Mouse (Mus musculus): ENCODE data around the gene Dync1i1. TPM values are rescaled to one million over a fixed set of nuclear protein-coding genes. Genes with fewer than 3 reads are reported as not detected.

Gene Dync1i1
- polyA plus RNA-seq, 1 experiment from 2014 or later, result 49.9 TPM

- Histone ChIP-seq H3K4me1 (ENCODE audit: control insufficient read depth, insufficient read depth, low read depth, low read length) (no peaks in the 10 kb centered on the region), H3K4me2 (ENCODE audit: low read length) (no peak overlapping the region), H3K27me3 (replicated peaks; ENCODE audit: control insufficient read depth, insufficient read depth, low read length) (no peaks in the 10 kb centered on the region), H3K9me3 (ENCODE audit: control insufficient read depth, low read length) (no peaks in the 10 kb centered on the region), H3K27ac (ENCODE audit: low read depth, low read length) (no peak overlapping the region), H3K9ac (ENCODE audit: low read depth, low read length) (no peak overlapping the region), H3K4me3 (ENCODE audit: low read length) (no peak overlapping the region), H3K36me3 (ENCODE audit: control insufficient read depth, insufficient read depth, low read length) (no peaks in the 10 kb centered on the region)
- 80% methylated on average over 2 of the region's 2 CpGs for WGBS
- no peak for ATAC-seq
Observed at GRCm38 (mm10) chr6:5915028-5915427, 189.6 kb downstream of the Dync1i1 start.

- H3K27me3 ChIP-seq (replicated peaks; ENCODE audit: control insufficient read depth, insufficient read depth, low read length), result no peaks in the 10 kb centered on the region
- no peaks in the 10 kb centered on the region for H3K36me3 ChIP-seq (ENCODE audit: control insufficient read depth, insufficient read depth, low read length)
- H3K4me1 ChIP-seq (ENCODE audit: control insufficient read depth, insufficient read depth, low read depth, low read length), result no peaks in the 10 kb centered on the region
- no peak overlapping the region for H3K4me3 ChIP-seq (ENCODE audit: low read length)
- no peak for ATAC-seq
- H3K27ac ChIP-seq (ENCODE audit: low read depth, low read length), result no peak overlapping the region
- H3K9ac ChIP-seq (ENCODE audit: low read depth, low read length), result no peak overlapping the region
- 84% methylated on average over 4 of the region's 4 CpGs for WGBS
- no peaks in the 10 kb centered on the region for H3K9me3 ChIP-seq (ENCODE audit: control insufficient read depth, low read length)
- H3K4me2 ChIP-seq (ENCODE audit: low read length), result no peak overlapping the region
Observed at GRCm38 (mm10) chr6:5920670-5921069, 195.2 kb downstream of the Dync1i1 start.

- no peak overlapping the region for H3K9ac ChIP-seq (ENCODE audit: low read depth, low read length)
- H3K4me3 ChIP-seq (ENCODE audit: low read length), result no peak overlapping the region
- no peaks in the 10 kb centered on the region for H3K36me3 ChIP-seq (ENCODE audit: control insufficient read depth, insufficient read depth, low read length)
- H3K4me2 ChIP-seq (ENCODE audit: low read length), result no peak overlapping the region
- ATAC-seq, result no peak
- no peaks in the 10 kb centered on the region for H3K9me3 ChIP-seq (ENCODE audit: control insufficient read depth, low read length)
- no peak overlapping the region for H3K27ac ChIP-seq (ENCODE audit: low read depth, low read length)
- no peaks in the 10 kb centered on the region for H3K4me1 ChIP-seq (ENCODE audit: control insufficient read depth, insufficient read depth, low read depth, low read length)
- no peaks in the 10 kb centered on the region for H3K27me3 ChIP-seq (replicated peaks; ENCODE audit: control insufficient read depth, insufficient read depth, low read length)
- 46% methylated on average over 1 of the region's 1 CpGs for WGBS
Observed at GRCm38 (mm10) chr6:5922676-5923075, 197.2 kb downstream of the Dync1i1 start.

GRCm38 (mm10) chr6:5923148-5923547 is 197.7 kb downstream of the Dync1i1 start:
- Histone ChIP-seq H3K27me3 (replicated peaks; ENCODE audit: control insufficient read depth, insufficient read depth, low read length) (no peaks in the 10 kb centered on the region), H3K36me3 (ENCODE audit: control insufficient read depth, insufficient read depth, low read length) (no peaks in the 10 kb centered on the region), H3K4me1 (ENCODE audit: control insufficient read depth, insufficient read depth, low read depth, low read length) (no peaks in the 10 kb centered on the region), H3K27ac (ENCODE audit: low read depth, low read length) (no peak overlapping the region), H3K9ac (ENCODE audit: low read depth, low read length) (no peak overlapping the region), H3K9me3 (ENCODE audit: control insufficient read depth, low read length) (no peaks in the 10 kb centered on the region), H3K4me2 (ENCODE audit: low read length) (no peak overlapping the region), H3K4me3 (ENCODE audit: low read length) (no peak overlapping the region)
- ATAC-seq, result no peak
- 87% methylated on average over 7 of the region's 7 CpGs for WGBS

- H3K4me3 ChIP-seq (ENCODE audit: low read length), result no peak overlapping the region
- H3K27me3 ChIP-seq (replicated peaks; ENCODE audit: control insufficient read depth, insufficient read depth, low read length), result no peaks in the 10 kb centered on the region
- no peak overlapping the region for H3K27ac ChIP-seq (ENCODE audit: low read depth, low read length)
- H3K9ac ChIP-seq (ENCODE audit: low read depth, low read length), result no peak overlapping the region
- ATAC-seq, result 0 out of 2 replicates have a peak, but pooled peaks have one; percentile 42
- no peaks in the 10 kb centered on the region for H3K9me3 ChIP-seq (ENCODE audit: control insufficient read depth, low read length)
- WGBS, result 68% methylated on average over 8 of the region's 8 CpGs
- H3K36me3 ChIP-seq (ENCODE audit: control insufficient read depth, insufficient read depth, low read length), result no peaks in the 10 kb centered on the region
- no peaks in the 10 kb centered on the region for H3K4me1 ChIP-seq (ENCODE audit: control insufficient read depth, insufficient read depth, low read depth, low read length)
- H3K4me2 ChIP-seq (ENCODE audit: low read length), result no peak overlapping the region
Observed at GRCm38 (mm10) chr6:5930140-5930539, 204.7 kb downstream of the Dync1i1 start.

- Histone ChIP-seq H3K4me1 (ENCODE audit: control insufficient read depth, insufficient read depth, low read depth, low read length) (no peaks in the 10 kb centered on the region), H3K9me3 (ENCODE audit: control insufficient read depth, low read length) (no peaks in the 10 kb centered on the region), H3K27me3 (replicated peaks; ENCODE audit: control insufficient read depth, insufficient read depth, low read length) (no peaks in the 10 kb centered on the region), H3K4me3 (ENCODE audit: low read length) (no peak overlapping the region), H3K36me3 (ENCODE audit: control insufficient read depth, insufficient read depth, low read length) (no peaks in the 10 kb centered on the region), H3K27ac (ENCODE audit: low read depth, low read length) (no peak overlapping the region), H3K9ac (ENCODE audit: low read depth, low read length) (no peak overlapping the region), H3K4me2 (ENCODE audit: low read length) (no peak overlapping the region)
- WGBS, result 81% methylated on average over 8 of the region's 8 CpGs
- no peak for ATAC-seq
Observed at GRCm38 (mm10) chr6:5935587-5936353, 210.3 kb downstream of the Dync1i1 start.

- H3K4me3 ChIP-seq (ENCODE audit: low read length), result no peak overlapping the region
- H3K4me2 ChIP-seq (ENCODE audit: low read length), result no peak overlapping the region
- H3K9ac ChIP-seq (ENCODE audit: low read depth, low read length), result no peak overlapping the region
- no peaks in the 10 kb centered on the region for H3K36me3 ChIP-seq (ENCODE audit: control insufficient read depth, insufficient read depth, low read length)
- no peaks in the 10 kb centered on the region for H3K27me3 ChIP-seq (replicated peaks; ENCODE audit: control insufficient read depth, insufficient read depth, low read length)
- WGBS, result 59% methylated on average over 9 of the region's 9 CpGs
- no peak for ATAC-seq
- no peaks in the 10 kb centered on the region for H3K4me1 ChIP-seq (ENCODE audit: control insufficient read depth, insufficient read depth, low read depth, low read length)
- no peaks in the 10 kb centered on the region for H3K9me3 ChIP-seq (ENCODE audit: control insufficient read depth, low read length)
- no peak overlapping the region for H3K27ac ChIP-seq (ENCODE audit: low read depth, low read length)
Observed at GRCm38 (mm10) chr6:5949812-5950392, 224.5 kb downstream of the Dync1i1 start.

GRCm38 (mm10) chr6:5956316-5956913 is 231.0 kb downstream of the Dync1i1 start:
- no peaks in the 10 kb centered on the region for H3K27me3 ChIP-seq (replicated peaks; ENCODE audit: control insufficient read depth, insufficient read depth, low read length)
- H3K4me2 ChIP-seq (ENCODE audit: low read length), result no peak overlapping the region
- H3K4me3 ChIP-seq (ENCODE audit: low read length), result no peak overlapping the region
- WGBS, result 62% methylated on average over 10 of the region's 10 CpGs
- no peak for ATAC-seq
- no peaks in the 10 kb centered on the region for H3K9me3 ChIP-seq (ENCODE audit: control insufficient read depth, low read length)
- H3K4me1 ChIP-seq (ENCODE audit: control insufficient read depth, insufficient read depth, low read depth, low read length), result no peaks in the 10 kb centered on the region
- H3K36me3 ChIP-seq (ENCODE audit: control insufficient read depth, insufficient read depth, low read length), result no peaks in the 10 kb centered on the region
- H3K27ac ChIP-seq (ENCODE audit: low read depth, low read length), result no peak overlapping the region
- no peak overlapping the region for H3K9ac ChIP-seq (ENCODE audit: low read depth, low read length)

GRCm38 (mm10) chr6:5960728-5961127 is 235.3 kb downstream of the Dync1i1 start:
- no peaks in the 10 kb centered on the region for H3K36me3 ChIP-seq (ENCODE audit: control insufficient read depth, insufficient read depth, low read length)
- H3K4me3 ChIP-seq (ENCODE audit: low read length), result no peak overlapping the region
- H3K27ac ChIP-seq (ENCODE audit: low read depth, low read length), result no peak overlapping the region
- WGBS, result 79% methylated on average over 4 of the region's 4 CpGs
- H3K27me3 ChIP-seq (replicated peaks; ENCODE audit: control insufficient read depth, insufficient read depth, low read length), result no peaks in the 10 kb centered on the region
- H3K4me1 ChIP-seq (ENCODE audit: control insufficient read depth, insufficient read depth, low read depth, low read length), result no peaks in the 10 kb centered on the region
- ATAC-seq, result no peak
- H3K4me2 ChIP-seq (ENCODE audit: low read length), result no peak overlapping the region
- H3K9ac ChIP-seq (ENCODE audit: low read depth, low read length), result no peak overlapping the region
- no peaks in the 10 kb centered on the region for H3K9me3 ChIP-seq (ENCODE audit: control insufficient read depth, low read length)

Data from hindbrain, embryonic 16.5 days (tissue).